Mouse (Mus musculus): ENCODE results near the gene Cd63. TPM values are rescaled to one million over a fixed set of nuclear protein-coding genes. Genes with fewer than 3 reads are reported as not detected.
A peak's percentile ranks its signal among the peaks of the same experiment; 100 is the strongest.

Gene Cd63
- polyA plus RNA-seq, 2 experiments, result 448 to 957 TPM

GRCm38 (mm10) chr10:128908778-128909448, 8.1 kb downstream of the Cd63 start:
- DNase-seq (ENCODE audit: low spot score) (no peak), ATAC-seq (ENCODE audit: low FRiP score, low read depth) (no peak)
- Histone ChIP-seq H3K9me3 (ENCODE audit: control insufficient read depth, low read length) (no peaks in the 10 kb centered on the region), H3K27me3 (ENCODE audit: control insufficient read depth, insufficient read depth, low read length) (no peaks in the 10 kb centered on the region), H3K36me3 (ENCODE audit: control insufficient read depth, insufficient read depth, low read length) (peaks cover 25% of the 10 kb centered on the region), H3K4me3 (replicated peaks; ENCODE audit: low read length) (peak overlapping the region; percentile 91), H3K9ac (ENCODE audit: low read depth, low read length, severe bottlenecking) (peak overlapping the region; percentile 97), H3K4me2 (replicated peaks; ENCODE audit: low read depth, low read length, severe bottlenecking) (peak overlapping the region; percentile 72), H3K27ac (replicated peaks; ENCODE audit: low read depth, low read length) (peak overlapping the region; percentile 96), H3K4me1 (ENCODE audit: control insufficient read depth, insufficient read depth, low read length) (peaks cover 23% of the 10 kb centered on the region)
- 56% methylated on average over 13 of the region's 13 CpGs for WGBS
- TF ChIP-seq POLR2A (IDR thresholded peaks at IDR 0.05; ENCODE audit: borderline replicate concordance, extremely low read depth, insufficient read depth, insufficient read length), result no peak

GRCm38 (mm10) chr10:128909567-128910028, 8.8 kb downstream of the Cd63 start:
- H3K4me3 ChIP-seq (replicated peaks; ENCODE audit: low read length), result peak overlapping the region; percentile 91
- peak overlapping the region; percentile 97 for H3K9ac ChIP-seq (ENCODE audit: low read depth, low read length, severe bottlenecking)
- peaks cover 32% of the 10 kb centered on the region for H3K36me3 ChIP-seq (ENCODE audit: control insufficient read depth, insufficient read depth, low read length)
- H3K4me2 ChIP-seq (replicated peaks; ENCODE audit: low read depth, low read length, severe bottlenecking), result peak overlapping the region; percentile 72
- TF ChIP-seq POLR2A (IDR thresholded peaks at IDR 0.05; ENCODE audit: borderline replicate concordance, extremely low read depth, insufficient read depth, insufficient read length), result 0 out of 2 replicates have a peak, but pooled peaks have one; percentile 60
- peaks cover 24% of the 10 kb centered on the region for H3K4me1 ChIP-seq (ENCODE audit: control insufficient read depth, insufficient read depth, low read length)
- under 1% methylated on average over 35 of the region's 41 CpGs for WGBS
- no peaks in the 10 kb centered on the region for H3K9me3 ChIP-seq (ENCODE audit: control insufficient read depth, low read length)
- no peaks in the 10 kb centered on the region for H3K27me3 ChIP-seq (ENCODE audit: control insufficient read depth, insufficient read depth, low read length)
- peak; percentile 87 for ATAC-seq (ENCODE audit: low FRiP score, low read depth)
- peak; percentile 86 for DNase-seq (ENCODE audit: low spot score)
- H3K27ac ChIP-seq (replicated peaks; ENCODE audit: low read depth, low read length), result peak overlapping the region; percentile 96

GRCm38 (mm10) chr10:128910066-128910841, 9.5 kb downstream of the Cd63 start:
- no peaks in the 10 kb centered on the region for H3K27me3 ChIP-seq (ENCODE audit: control insufficient read depth, insufficient read depth, low read length)
- WGBS, result under 1% methylated on average over 42 of the region's 66 CpGs

GRCm38 (mm10) chr10:128911430-128911829, 10.6 kb downstream of the Cd63 start:
- H3K27me3 ChIP-seq (ENCODE audit: control insufficient read depth, insufficient read depth, low read length), result no peaks in the 10 kb centered on the region
- ATAC-seq (ENCODE audit: low FRiP score, low read depth) (no peak), DNase-seq (ENCODE audit: low spot score) (no peak)
- WGBS, result 84% methylated on average over 6 of the region's 6 CpGs
- H3K27ac ChIP-seq (replicated peaks; ENCODE audit: low read depth, low read length), result no peak overlapping the region
- peaks cover 24% of the 10 kb centered on the region for H3K4me1 ChIP-seq (ENCODE audit: control insufficient read depth, insufficient read depth, low read length)
- TF ChIP-seq POLR2A (IDR thresholded peaks at IDR 0.05; ENCODE audit: borderline replicate concordance, extremely low read depth, insufficient read depth, insufficient read length), result no peak
- 0 out of 2 replicates have a peak overlapping the region, but pooled peaks have one; percentile 97 for H3K9ac ChIP-seq (ENCODE audit: low read depth, low read length, severe bottlenecking)
- peak overlapping the region; percentile 91 for H3K4me3 ChIP-seq (replicated peaks; ENCODE audit: low read length)
- peak overlapping the region; percentile 72 for H3K4me2 ChIP-seq (replicated peaks; ENCODE audit: low read depth, low read length, severe bottlenecking)
- H3K9me3 ChIP-seq (ENCODE audit: control insufficient read depth, low read length), result no peaks in the 10 kb centered on the region
- H3K36me3 ChIP-seq (ENCODE audit: control insufficient read depth, insufficient read depth, low read length), result peaks cover 47% of the 10 kb centered on the region

More at GRCm38 (mm10) chr10:128910066-128910841, 9.5 kb downstream of the Cd63 start:
- H3K4me3 ChIP-seq (replicated peaks; ENCODE audit: low read length), result peak overlapping the region; percentile 91
- H3K27ac ChIP-seq (replicated peaks; ENCODE audit: low read depth, low read length), result peak overlapping the region; percentile 96
- no peak for TF ChIP-seq POLR2A (IDR thresholded peaks at IDR 0.05; ENCODE audit: borderline replicate concordance, extremely low read depth, insufficient read depth, insufficient read length)
- peak overlapping the region; percentile 72 for H3K4me2 ChIP-seq (replicated peaks; ENCODE audit: low read depth, low read length, severe bottlenecking)
- H3K9ac ChIP-seq (ENCODE audit: low read depth, low read length, severe bottlenecking), result peak overlapping the region; percentile 97
- peaks cover 24% of the 10 kb centered on the region for H3K4me1 ChIP-seq (ENCODE audit: control insufficient read depth, insufficient read depth, low read length)
- H3K36me3 ChIP-seq (ENCODE audit: control insufficient read depth, insufficient read depth, low read length), result peaks cover 38% of the 10 kb centered on the region
- ATAC-seq (ENCODE audit: low FRiP score, low read depth), result peak; percentile 35
- peak; percentile 77 for DNase-seq (ENCODE audit: low spot score)
- no peaks in the 10 kb centered on the region for H3K9me3 ChIP-seq (ENCODE audit: control insufficient read depth, low read length)

- Histone ChIP-seq H3K27ac (replicated peaks; ENCODE audit: low read depth, low read length) (no peak overlapping the region), H3K4me3 (replicated peaks; ENCODE audit: low read length) (no peak overlapping the region), H3K9me3 (ENCODE audit: control insufficient read depth, low read length) (no peaks in the 10 kb centered on the region), H3K36me3 (ENCODE audit: control insufficient read depth, insufficient read depth, low read length) (peaks cover 55% of the 10 kb centered on the region), H3K4me1 (ENCODE audit: control insufficient read depth, insufficient read depth, low read length) (peaks cover 24% of the 10 kb centered on the region), H3K9ac (ENCODE audit: low read depth, low read length, severe bottlenecking) (no peak overlapping the region), H3K4me2 (replicated peaks; ENCODE audit: low read depth, low read length, severe bottlenecking) (no peak overlapping the region), H3K27me3 (ENCODE audit: control insufficient read depth, insufficient read depth, low read length) (no peaks in the 10 kb centered on the region)
- WGBS, result 96% methylated on average over 4 of the region's 4 CpGs
- DNase-seq (ENCODE audit: low spot score), result no peak
- ATAC-seq (ENCODE audit: low FRiP score, low read depth), result no peak
- TF ChIP-seq POLR2A (IDR thresholded peaks at IDR 0.05; ENCODE audit: borderline replicate concordance, extremely low read depth, insufficient read depth, insufficient read length), result no peak
Measured at GRCm38 (mm10) chr10:128912268-128912667, 11.5 kb downstream of the Cd63 start.
